Mouse (Mus musculus) heart, postnatal 0 days (tissue): ENCODE data around the gene Znrd1. TPM values are rescaled to one million over a fixed set of nuclear protein-coding genes. Genes with fewer than 3 reads are reported as not detected.

Experiments
- ATAC-seq: fragments of 200-750 bp; cut with Nextera tagmentation; 2 replicates; pipeline ENCODE4 v1.8.0; 2017; ENCODE audit warnings: low read depth, moderate number of reproducible peaks, moderate library complexity; ENCODE audit not compliant: insufficient read depth
- DNase-seq: peaks from one replicate; pipeline ENCODE4 v3.0.0-alpha.2; 2016; ENCODE audit warnings: low spot score
- H3K27ac ChIP-seq: fragments of 300-500 bp; sonication (generic); 2 replicates; pipeline ENCODE4 v1.5.1; 2014; ENCODE audit warnings: low read depth, mild to moderate bottlenecking
- H3K27me3 ChIP-seq: fragments of 300-500 bp; sonication (generic); 2 replicates; pipeline ENCODE4 v1.6.1; 2014; ENCODE audit warnings: low read length, mixed read lengths; ENCODE audit not compliant: control insufficient read depth, insufficient read depth
- H3K36me3 ChIP-seq: fragments of 300-500 bp; sonication (generic); replicated peaks from 2 replicates; pipeline ENCODE4 v1.6.1; 2014; ENCODE audit warnings: low read length, mixed read lengths; ENCODE audit not compliant: control insufficient read depth, insufficient read depth
- H3K4me1 ChIP-seq: fragments of 300-500 bp; sonication (generic); 2 replicates; pipeline ENCODE4 v1.6.1; 2014; ENCODE audit warnings: antibody characterized with exemption; ENCODE audit not compliant: control insufficient read depth, insufficient read depth
- H3K4me2 ChIP-seq: fragments of 300-500 bp; sonication (generic); 2 replicates; pipeline ENCODE4 v1.6.1; 2014; ENCODE audit warnings: low read depth, mild to moderate bottlenecking, low read length, moderate library complexity
- H3K4me3 ChIP-seq: fragments of 300-500 bp; sonication (generic); 2 replicates; pipeline ENCODE4 v1.5.1; 2014; ENCODE audit warnings: low read depth, low read length
- H3K9ac ChIP-seq: fragments of 300-500 bp; sonication (generic); replicated peaks from 2 replicates; pipeline ENCODE4 v1.6.1; 2014; ENCODE audit warnings: low read depth, low read length, mixed read lengths
- H3K9me3 ChIP-seq: fragments of 300-500 bp; sonication (generic); replicated peaks from 2 replicates; pipeline ENCODE4 v1.6.1; 2016; ENCODE audit warnings: low read length; ENCODE audit not compliant: control insufficient read depth
- CTCF ChIP-seq: IDR thresholded peaks from 2 replicates; pipeline ENCODE4 v1.5.1; 2016; ENCODE audit warnings: antibody characterized with exemption, control low read depth, low read depth
- EP300 ChIP-seq: IDR thresholded peaks from 2 replicates; pipeline ENCODE4 v1.6.1; 2016; ENCODE audit warnings: antibody characterized with exemption, low read depth
- WGBS: fragments of 180-500 bp; shearing (Covaris S2); extraction: QIAGEN DNeasy Blood & Tissue Kit; methylation state at CpG from one replicate; pipeline ENCODE4 v1.1.7; 2014; 5-methylcytosine and 5-hydroxymethylcytosine counted together
- polyA plus RNA-seq: library from polyadenylated mRNA; unstranded; fragments of >200 nt; fragmentation: Nextera tagmentation; extraction: Ambion mirVana; gene quantifications from 2 replicates; pipeline ENCODE4 v1.2.1, GENCODE M21; 2015
- total RNA-seq: library from RNA; depleted of rRNA; stranded (reverse); fragments of >200 nt; gene quantifications from 2 replicates; pipeline ENCODE4 v1.2.3, GENCODE M21; 2014; ENCODE audit warnings: low replicate concordance

Znrd1 gene
- total and polyA plus RNA-seq, 2 experiments from 2014 or later: 13.4 to 33.6 TPM

GRCm38 (mm10) chr17:36973271-36973787 is 15.0 kb upstream of the Znrd1 start:
- Histone ChIP-seq H3K27ac (no peak overlapping the region), H3K4me1 (no peaks in the 10 kb centered on the region), H3K4me3 (no peak overlapping the region), H3K36me3 (no peaks in the 10 kb centered on the region), H3K9me3 (no peaks in the 10 kb centered on the region), H3K9ac (no peak overlapping the region), H3K4me2 (no peak overlapping the region), H3K27me3 (no peaks in the 10 kb centered on the region)
- DNase-seq (no peak), ATAC-seq (no peak)
- no peak for TF ChIP-seq EP300
- TF ChIP-seq CTCF: no peak
- WGBS: 65% methylated on average over 8 of the region's 8 CpGs

DNA sequence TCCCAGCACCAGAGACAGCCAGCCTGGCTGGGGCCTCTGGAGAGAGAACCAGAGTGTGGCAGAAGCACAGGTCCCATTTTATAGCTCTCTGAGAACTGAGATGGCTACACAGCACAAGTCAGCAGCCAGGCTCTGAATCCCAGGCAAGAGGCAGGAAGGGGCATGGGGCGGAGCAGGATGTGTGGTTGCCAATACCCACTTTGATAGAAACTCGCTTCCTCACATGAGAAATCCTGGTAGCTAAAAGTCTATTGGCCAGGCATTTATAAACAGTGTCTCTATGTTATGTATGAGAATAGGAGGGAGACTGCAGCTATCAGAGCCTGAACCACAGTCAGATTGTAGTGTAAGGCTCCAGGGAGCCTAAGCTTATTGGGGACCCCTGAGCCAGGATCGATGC is 14.4 kb upstream of the Znrd1 start:
- no peak overlapping the region for H3K9ac ChIP-seq
- H3K9me3 ChIP-seq: no peaks in the 10 kb centered on the region
- H3K4me2 ChIP-seq: no peak overlapping the region
- H3K4me3 ChIP-seq: no peak overlapping the region
- H3K4me1 ChIP-seq: no peaks in the 10 kb centered on the region
- TF ChIP-seq EP300: no peak
- 63% methylated on average over 3 of the region's 3 CpGs for WGBS
- H3K27me3 ChIP-seq: no peaks in the 10 kb centered on the region
- DNase-seq (no peak), ATAC-seq (no peak)
- H3K36me3 ChIP-seq: no peaks in the 10 kb centered on the region
- no peak overlapping the region for H3K27ac ChIP-seq

DNA sequence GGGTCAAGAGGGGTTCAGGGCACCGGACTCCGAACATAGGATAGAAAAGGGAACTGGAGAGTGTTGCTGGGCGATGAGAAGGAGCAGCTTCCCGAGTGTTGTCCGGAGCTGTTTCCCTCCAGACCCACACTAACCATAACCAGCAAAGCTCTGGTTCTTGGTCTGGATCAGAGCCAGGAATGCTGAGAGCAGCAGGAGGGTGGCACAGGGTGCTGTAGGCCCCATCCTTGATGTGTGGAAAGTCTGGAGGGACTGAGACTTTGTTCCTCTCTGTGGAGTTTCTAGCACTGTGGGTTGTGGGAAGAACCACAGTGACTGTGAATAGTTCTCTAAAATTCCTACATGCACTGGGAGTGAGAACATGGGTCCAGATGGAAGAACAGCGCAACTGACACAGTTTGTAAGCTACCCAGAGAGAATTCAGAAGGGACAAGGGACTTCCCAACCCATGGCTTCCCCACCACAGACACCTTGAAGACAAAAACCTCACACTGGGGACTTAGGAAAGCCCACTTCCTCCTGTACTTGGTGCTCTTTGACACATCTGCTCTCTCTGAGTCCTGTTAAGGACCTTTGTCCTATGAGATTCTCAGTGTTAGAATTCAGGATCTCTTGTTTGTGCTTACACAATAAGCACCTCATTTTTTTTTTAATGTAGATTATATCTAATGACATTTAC is 13.0 kb upstream of the Znrd1 start:
- H3K27me3 ChIP-seq: no peaks in the 10 kb centered on the region
- ATAC-seq: no peak

DNA sequence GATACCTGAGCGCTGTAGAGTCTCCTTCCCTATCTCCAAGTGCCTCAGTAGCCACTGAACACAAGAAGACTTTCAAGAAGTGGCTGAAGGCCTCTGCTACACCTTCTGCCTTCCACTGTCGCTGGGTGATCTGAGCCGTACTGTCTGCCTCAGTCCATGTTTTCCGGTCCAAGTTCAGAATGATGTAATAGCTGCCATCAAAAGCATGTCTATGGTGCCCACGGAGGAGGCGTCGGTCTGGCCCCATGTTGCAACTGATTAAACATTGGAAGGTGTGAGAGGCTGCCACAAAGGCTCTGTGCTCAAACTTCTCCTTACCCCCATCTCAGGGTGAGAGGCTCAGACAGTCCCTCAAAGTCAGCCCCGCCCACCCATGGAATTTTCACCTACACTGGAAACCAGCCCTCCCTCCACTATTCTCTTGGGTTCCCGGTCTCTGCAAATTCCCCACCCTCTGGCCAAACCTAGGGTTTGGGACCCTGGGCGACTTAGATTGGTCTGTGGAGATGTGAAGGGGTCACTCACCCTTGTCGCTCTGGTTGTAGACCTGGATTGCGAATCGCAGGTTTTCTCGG is 12.0 kb upstream of the Znrd1 start:
- DNase-seq (no peak), ATAC-seq (no peak)
- Histone ChIP-seq H3K27me3 (no peaks in the 10 kb centered on the region), H3K9me3 (no peaks in the 10 kb centered on the region), H3K9ac (no peak overlapping the region), H3K4me3 (no peak overlapping the region), H3K27ac (no peak overlapping the region), H3K36me3 (peaks cover 2% of the 10 kb centered on the region; the same call in 1 of the 2 replicates), H3K4me1 (no peaks in the 10 kb centered on the region), H3K4me2 (no peak overlapping the region)
- 75% methylated on average over 14 of the region's 14 CpGs for WGBS
- TF ChIP-seq CTCF: no peak

More for the DNA sequence above, 13.0 kb upstream of the Znrd1 start:
- H3K4me1 ChIP-seq: no peaks in the 10 kb centered on the region
- TF ChIP-seq CTCF (no peak), EP300 (no peak)
- no peak overlapping the region for H3K9ac ChIP-seq
- no peak overlapping the region for H3K27ac ChIP-seq
- H3K9me3 ChIP-seq: no peaks in the 10 kb centered on the region
- H3K36me3 ChIP-seq: no peaks in the 10 kb centered on the region
- no peak overlapping the region for H3K4me2 ChIP-seq
- WGBS: 74% methylated on average over 6 of the region's 6 CpGs
- DNase-seq: no peak
- H3K4me3 ChIP-seq: no peak overlapping the region

GRCm38 (mm10) chr17:36966875-36967274 is 8.5 kb upstream of the Znrd1 start:
- ATAC-seq (no peak), DNase-seq (no peak)
- H3K9me3 ChIP-seq: no peaks in the 10 kb centered on the region
- no peaks in the 10 kb centered on the region for H3K27me3 ChIP-seq
- 69% methylated on average over 1 of the region's 1 CpGs for WGBS
- no peaks in the 10 kb centered on the region for H3K4me1 ChIP-seq
- H3K36me3 ChIP-seq: peaks cover 13% of the 10 kb centered on the region; the same call in 1 of the 2 replicates
- H3K4me2 ChIP-seq: no peak overlapping the region
- H3K27ac ChIP-seq: no peak overlapping the region
- H3K4me3 ChIP-seq: no peak overlapping the region
- H3K9ac ChIP-seq: no peak overlapping the region
- TF ChIP-seq EP300: no peak
- no peak for TF ChIP-seq CTCF
